Mouse (Mus musculus): ENCODE results near the gene Shld2. TPM values are rescaled to one million over a fixed set of nuclear protein-coding genes. Genes with fewer than 3 reads are reported as not detected.

Shld2 gene
- 0.42 and 6.5 TPM in 2 replicates for total RNA-seq (2015; ENCODE audit: low replicate concordance)
- total RNA-seq (2017; ENCODE audit: low replicate concordance), result 0.83 and 6.9 TPM in 2 replicates

DNA sequence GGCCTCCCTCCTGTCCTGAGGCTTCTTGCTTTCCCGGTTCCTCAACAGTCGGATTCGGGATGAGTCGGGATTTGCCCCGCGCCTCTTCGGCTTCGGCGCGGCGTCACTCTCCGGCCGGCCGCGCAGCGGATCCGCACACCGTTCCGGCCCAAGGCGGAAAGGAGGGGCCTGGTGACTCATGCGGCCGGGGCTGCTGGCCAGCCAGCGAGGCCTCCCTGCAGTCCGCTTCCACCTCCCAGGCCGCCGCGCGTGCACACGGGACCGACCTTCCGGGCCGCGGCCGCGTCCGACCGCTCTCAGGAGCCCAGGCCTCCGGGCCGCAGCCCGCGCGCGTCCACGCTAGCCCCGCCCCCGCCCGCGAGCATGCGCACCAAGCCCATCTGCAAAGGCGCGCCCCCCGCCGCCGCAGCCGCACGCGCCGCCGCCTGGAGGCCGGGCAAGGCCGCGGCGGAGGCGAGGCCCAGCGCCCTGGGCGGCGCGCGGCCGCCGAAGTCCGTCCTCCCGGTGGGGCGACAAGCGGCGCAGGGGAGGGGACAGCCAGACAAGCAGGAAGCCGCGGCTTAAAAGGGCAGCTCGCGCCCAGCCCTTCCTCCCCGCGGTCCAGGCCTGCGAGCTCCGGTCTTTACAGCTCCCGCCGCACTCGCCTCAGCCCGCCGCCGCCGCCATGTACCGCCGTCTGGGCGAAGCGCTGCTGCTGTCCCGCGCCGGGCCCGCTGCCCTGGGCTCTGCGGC is at the start of gene Shld2, which contains the start of gene Glud1:
Shld2 (minus strand) TSS at position 260 of the 732 bp plus-strand sequence.
Glud1 (plus strand) TSS at position 494 of the 732 bp plus-strand sequence.
- ATAC-seq (replicated peaks; ENCODE audit: low FRiP score, poor library complexity, severe bottlenecking), result peak; percentile 91

DNA sequence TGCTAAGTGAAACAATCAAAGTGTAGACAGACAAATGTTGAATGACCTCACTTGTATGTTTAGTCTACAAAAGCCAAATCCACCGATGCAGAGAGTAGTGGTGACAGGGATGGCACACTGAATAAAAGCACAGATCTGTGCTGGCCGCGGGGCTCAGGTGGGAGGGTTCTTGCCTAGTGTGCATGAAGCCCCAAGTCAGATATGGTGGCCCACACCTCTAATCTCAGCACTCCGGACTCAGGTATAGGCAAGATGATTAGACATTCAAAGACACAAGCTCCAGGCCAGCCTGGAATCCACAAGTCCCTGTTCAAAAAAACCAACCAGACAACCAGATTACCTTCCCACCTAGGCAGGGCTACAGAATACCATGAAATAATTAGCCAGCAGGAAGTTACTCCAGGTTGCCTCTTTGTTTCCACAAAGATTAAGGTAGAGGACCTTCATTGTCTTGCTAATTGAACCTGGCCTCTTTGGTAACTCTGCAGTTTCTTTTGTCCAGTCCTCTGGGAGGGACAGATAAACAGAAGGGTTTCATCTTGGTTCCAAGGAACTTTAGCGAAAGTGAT is 49.5 kb upstream of the Shld2 start:
- no peak for ATAC-seq (replicated peaks; ENCODE audit: low FRiP score, poor library complexity, severe bottlenecking)

DNA sequence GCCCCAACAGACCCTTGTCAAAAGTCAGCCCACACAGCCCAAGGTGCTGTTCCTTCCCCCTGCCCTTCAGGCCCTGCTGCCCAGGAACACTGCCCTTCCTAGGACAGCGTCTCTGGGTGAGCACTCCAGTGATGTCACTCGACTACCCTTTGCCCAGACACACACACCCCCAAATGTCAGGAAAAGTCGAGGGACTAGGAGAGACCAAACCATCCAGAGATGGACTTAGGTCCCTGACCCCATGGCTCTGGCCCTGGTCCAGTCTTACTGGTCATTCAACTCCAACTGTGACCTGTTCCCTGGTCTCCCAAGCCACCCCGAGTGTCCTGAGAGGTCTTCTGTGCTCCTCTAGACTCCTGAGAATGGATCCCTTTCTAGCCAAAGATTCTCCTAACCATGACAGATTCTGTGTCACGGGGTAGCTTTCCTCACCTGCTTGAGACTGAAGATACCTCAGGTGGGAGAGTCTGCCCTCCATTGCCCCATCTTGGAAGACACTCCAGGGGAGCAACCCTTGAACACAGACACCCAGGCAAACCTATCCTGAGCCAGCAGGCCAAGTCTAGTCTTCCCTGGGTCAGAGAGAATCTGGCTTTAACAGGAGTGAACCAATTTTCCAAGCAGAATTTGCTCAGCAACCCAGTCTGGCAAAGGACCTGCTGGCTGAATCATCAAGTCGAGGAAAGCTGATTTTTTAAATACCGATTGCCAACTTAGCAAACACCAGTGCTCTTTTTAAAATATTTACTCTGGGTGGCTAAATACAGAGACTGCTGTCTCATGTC is 47.6 kb upstream of the Shld2 start:
- no peak for ATAC-seq (replicated peaks; ENCODE audit: low FRiP score, poor library complexity, severe bottlenecking)

DNA sequence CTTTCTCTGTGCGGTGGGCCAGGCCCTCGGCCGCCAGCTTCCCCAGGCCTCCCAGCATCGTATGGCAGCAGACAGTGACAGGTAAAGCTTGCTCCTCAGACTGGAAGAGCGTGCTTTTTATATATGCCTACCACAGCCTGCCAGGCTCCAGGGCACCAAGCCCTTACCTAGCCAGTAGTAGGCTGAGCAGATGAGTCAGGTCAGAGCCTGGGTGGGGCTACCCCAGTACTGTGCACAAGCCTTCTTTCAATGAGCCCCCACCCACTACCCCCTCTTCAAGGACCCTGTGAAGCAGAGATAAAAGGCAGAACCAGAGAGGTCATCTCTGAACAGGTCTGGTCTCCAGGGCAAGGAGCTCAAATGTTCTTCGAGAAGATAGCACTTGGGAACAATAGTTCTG is 45.0 kb upstream of the Shld2 start, which contains the start of gene Fam25c:
Fam25c (minus strand) TSS at position 133 of the 400 bp plus-strand sequence.
- ATAC-seq (replicated peaks; ENCODE audit: low FRiP score, poor library complexity, severe bottlenecking), result no peak

DNA sequence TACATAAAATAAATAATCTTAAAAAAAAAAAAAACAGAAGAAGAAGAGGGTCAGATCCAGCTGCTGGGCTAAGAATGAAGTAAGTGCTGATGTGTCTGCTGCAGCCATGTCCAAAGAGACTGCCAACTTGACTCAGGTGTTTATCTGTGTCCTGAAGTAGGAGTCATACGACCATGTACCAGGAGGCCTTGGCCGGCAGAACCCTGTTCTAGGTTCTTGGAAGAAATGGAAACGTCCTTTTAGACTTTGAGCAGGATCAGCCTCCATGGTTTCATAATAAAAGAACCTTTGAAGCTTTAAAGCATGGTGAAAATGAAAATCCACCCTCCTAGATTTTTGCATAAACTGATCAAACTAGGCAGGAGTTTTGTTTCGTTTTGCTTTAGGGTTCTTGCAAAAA is 44.2 kb upstream of the Shld2 start:
- no peak for ATAC-seq (replicated peaks; ENCODE audit: low FRiP score, poor library complexity, severe bottlenecking)

DNA sequence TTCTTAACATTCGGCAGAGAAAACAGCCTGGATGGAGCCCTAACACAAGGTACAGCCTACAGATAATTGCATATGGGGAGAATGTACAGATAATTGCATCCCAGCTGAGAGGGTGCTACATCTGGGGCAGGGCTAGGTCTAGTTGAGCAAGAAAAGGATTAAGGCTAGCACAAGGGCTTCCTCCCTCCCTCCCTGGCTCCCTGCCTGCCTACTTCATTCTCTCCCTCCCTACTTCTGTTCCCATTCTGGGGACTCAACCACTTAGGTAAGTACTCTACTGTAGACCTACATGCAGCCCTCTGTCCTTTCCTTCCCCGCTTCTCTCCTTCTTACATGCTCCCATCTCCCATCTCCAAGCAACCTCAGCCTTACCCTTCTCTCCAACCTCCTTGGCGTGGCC is 43.0 kb upstream of the Shld2 start:
- ATAC-seq (replicated peaks; ENCODE audit: low FRiP score, poor library complexity, severe bottlenecking), result no peak

DNA sequence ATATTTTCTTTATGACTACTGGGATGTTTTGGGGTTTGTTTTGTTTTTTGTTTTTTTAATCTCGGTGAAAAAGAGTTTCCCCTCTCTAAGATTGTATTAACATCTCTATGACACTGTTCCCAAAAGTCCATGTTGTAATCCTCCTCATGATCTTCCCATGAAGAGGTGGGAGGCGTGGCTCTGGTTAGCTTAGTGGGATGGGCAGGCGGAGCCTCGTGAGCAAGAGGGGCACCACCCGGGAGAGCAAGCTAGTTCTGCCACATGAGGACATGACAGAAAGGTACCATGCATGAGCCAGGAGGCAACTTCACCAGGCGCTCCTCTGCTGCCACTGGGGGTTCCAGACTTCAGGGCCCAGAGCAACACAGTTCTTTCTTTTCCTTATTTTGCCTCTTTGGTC is 42.2 kb upstream of the Shld2 start:
- ATAC-seq (replicated peaks; ENCODE audit: low FRiP score, poor library complexity, severe bottlenecking), result no peak

DNA sequence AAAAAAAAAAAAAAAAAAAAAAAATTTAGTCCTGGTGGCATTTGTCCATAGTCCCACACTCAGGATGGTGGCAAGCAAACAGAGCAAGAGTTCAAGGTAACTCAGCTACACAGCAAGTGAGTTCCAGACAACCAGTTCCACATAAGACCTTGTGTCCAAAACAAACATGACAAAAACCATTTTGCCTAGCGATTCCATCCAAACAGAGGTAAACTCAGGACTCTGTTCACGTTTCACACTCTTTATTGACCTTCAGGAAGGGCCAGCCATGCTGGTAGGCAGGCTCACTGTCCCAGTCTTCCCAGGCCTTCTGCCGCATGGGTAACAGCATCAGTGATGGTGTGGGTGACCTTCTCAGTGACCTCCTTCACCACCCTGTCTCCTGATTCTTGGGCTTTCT is 41.4 kb upstream of the Shld2 start:
- ATAC-seq (replicated peaks; ENCODE audit: low FRiP score, poor library complexity, severe bottlenecking), result no peak

DNA sequence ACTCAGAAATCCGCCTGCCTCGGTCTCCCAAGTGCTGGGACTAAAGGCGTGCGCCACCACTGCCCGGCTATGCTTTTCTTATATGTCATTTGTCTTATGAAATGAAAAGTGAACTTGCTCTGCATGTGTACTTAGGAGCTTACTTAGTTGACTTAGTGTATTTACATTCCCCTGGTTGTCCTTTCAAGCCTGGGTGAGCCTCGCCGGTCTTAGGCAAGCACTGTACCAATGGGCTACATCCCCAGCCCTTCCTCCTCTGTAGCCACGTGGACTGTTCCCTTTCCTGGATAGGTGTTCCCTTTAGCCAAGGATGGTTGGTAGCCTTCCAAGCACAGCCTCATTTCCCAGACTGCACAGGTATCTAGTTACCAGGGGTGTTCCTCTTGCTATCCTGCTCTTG is 38.7 kb upstream of the Shld2 start:
- ATAC-seq (replicated peaks; ENCODE audit: low FRiP score, poor library complexity, severe bottlenecking), result no peak

DNA sequence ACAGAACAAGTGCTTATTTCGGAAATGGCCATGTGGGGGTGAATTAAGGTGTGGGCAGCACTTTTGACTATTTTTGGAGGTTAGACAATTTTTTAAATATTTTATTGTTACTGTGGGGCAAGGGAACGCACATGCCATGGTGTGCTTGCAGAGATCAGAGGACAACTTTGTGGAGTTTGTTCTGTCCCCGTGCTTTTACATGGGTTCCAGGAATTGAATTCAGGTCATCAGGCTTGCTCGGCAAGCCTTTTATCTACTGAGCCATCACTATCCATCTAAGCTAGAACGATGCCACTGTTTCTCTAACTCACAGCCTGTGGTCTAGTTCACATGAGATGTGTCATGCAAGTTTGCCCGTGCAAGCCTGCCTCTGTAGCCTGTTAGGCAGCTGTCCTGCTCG is 38.0 kb upstream of the Shld2 start:
- no peak for ATAC-seq (replicated peaks; ENCODE audit: low FRiP score, poor library complexity, severe bottlenecking)

DNA sequence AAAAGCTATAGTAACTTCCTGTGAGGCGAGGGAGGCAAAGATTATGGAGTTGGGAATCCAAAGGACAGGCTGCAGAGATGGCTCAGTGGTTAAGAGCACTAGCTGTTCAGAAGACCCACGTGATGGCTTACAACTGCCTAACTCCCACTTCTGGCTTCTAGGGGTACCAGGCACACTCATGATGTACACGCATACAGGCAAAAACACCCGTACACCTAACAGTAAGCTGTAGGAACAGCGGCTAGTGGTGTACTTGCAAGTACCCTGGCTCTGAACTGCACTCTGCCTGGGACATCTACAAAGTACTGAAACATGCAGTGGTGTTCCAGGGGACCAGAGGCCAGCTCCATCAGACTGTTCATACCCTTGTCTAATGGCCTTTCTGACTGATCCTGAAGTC is 36.8 kb upstream of the Shld2 start:
- no peak for ATAC-seq (replicated peaks; ENCODE audit: low FRiP score, poor library complexity, severe bottlenecking)

DNA sequence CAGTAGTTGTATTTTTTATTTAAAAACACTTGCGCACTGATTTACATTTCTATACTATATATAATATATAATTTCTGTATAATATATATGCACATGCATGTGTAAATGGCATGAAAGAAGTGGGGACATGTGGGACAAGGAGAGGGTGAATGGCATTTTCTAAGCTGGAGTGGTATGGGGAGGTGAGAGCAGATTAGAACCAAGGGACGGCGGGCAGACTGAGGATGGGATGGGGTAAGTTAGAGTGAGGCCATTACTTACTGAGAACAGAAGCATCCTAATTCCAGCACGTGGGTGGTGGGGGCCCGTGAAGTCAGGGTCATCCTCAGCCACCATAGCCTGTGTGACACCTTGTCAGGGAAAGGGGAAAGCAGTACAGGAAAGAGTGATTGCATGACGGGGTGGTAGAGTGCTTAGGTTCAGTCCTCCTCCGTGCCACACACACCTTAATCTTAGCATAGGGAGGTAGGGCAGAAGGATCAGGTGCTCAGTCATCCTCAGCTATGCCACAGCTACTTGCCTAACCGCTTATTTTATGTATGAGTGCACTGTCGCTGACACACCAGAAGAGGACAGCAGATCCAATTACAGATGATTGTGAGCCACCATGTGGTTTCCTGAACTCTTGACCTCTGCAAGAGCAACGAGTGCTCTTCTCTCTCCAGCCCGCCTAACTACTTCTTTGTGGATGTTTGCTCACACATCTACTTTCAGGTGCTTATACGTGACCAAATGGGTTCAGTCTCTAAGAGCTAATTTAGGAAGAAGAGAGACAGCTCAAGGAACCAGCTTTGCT is 35.7 kb upstream of the Shld2 start:
- no peak for ATAC-seq (replicated peaks; ENCODE audit: low FRiP score, poor library complexity, severe bottlenecking)

DNA sequence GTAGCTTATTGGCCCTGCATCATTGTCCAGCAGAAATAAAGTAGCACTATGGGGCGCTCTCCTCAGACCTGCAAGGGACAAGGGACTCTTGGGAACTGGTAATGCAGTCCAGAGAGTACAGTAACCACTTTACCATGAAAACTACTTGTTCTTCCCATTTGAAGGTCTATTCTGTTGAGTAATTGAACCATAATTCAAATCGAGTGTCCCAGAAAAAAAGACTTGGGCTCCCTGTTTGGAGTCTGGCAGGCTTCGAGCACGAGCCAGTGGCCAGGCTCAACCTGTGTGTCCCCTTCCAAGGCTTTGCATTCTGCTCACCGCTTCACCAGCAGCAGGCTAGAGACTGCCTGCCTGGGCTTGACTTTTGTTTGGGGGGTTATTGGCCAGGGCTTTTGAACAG is 34.1 kb upstream of the Shld2 start:
- ATAC-seq (replicated peaks; ENCODE audit: low FRiP score, poor library complexity, severe bottlenecking), result no peak

DNA sequence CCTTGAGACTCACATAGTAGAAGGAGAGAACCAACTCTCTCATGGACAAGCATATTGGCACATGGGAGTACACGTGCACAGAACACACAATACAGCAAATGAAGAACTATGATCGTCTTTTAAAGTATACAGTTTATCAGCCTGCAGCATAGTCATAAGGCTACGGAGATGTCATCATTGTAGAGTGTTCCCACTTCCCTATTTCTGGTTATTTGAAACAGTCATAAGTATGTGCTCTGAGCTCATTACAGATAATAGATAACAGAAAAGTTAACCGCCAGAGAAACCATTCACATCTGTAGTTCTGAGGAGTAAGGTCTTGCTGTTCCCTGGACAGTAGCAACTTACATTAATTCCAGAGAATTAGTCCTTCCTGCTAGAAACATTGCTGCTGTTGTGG is 32.8 kb upstream of the Shld2 start:
- ATAC-seq (replicated peaks; ENCODE audit: low FRiP score, poor library complexity, severe bottlenecking), result no peak

DNA sequence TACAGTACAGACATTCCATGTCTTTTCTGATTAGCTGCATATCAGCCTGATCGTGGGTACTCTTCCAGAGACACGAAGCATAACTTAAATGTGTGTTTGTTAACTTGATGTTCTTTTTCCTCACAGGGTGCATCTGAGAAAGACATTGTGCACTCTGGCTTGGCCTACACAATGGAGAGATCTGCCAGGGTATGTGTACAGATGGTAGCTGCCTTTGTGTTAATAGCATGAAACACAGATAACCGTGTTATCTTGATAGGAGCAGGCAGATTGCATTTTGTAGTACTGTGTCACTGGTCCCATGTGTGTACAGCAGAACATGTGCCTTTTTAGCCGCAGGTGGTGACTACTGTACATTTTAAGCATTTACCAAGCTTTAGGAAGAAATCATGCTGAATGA is 31.7 kb upstream of the Shld2 start:
- ATAC-seq (replicated peaks; ENCODE audit: low FRiP score, poor library complexity, severe bottlenecking), result no peak

DNA sequence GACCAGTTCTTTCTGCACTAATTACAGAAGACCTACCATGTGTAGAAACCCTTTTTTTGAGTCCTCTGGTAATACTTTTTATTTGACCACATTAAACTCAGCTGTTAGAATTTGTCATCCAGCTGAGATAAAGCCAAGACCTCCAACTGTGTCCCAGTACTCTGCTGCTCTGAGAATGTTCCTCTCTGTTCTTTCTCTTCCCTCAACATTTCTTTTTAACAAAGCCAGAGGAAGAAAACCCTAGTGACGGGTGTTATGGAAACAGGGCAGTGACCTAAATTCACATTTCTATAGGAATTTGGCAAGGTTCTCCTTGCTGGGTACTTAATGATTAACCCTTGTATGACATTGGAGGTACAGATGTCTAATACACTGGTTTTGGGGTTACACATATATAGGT is 29.2 kb upstream of the Shld2 start:
- ATAC-seq (replicated peaks; ENCODE audit: low FRiP score, poor library complexity, severe bottlenecking), result no peak

DNA sequence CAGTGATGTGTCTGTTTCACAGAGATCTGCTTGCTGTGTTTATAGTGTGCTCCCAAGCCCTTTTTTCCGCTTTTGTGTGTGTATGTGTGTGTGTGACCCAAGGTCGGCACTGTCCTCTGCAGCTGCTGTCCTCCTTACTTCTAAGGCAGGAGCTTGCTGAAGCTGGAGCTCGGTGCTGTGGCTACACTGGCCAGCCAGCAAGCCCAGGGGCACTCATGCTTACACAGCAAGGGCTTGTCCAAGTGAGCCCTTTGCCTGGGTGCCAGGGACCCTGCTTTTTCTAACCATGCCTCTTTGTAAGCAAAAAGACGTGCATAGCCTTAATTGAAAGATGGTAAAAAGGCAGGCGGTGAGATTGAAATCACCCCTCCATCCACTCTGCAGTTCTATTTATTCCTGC is 22.2 kb upstream of the Shld2 start:
- ATAC-seq (replicated peaks; ENCODE audit: low FRiP score, poor library complexity, severe bottlenecking), result no peak

DNA sequence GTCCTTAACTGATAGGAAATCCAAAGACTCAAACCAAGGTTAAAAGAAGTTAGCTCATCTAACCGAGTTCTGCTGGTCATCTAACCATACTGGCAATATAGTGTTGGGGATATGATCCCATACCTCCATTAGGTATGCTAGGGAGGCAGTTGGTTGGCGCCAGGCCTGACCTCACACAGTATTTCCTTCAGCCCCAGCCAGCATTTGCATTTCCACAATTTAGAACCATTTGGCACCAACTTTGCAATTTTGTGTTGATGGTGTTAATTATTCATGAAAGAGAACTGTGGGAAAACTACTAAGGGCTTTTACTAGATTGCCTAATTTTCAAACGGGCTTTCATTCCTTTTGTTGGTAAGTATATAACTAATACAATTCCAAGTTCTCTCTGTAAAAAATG is 21.6 kb upstream of the Shld2 start:
- no peak for ATAC-seq (replicated peaks; ENCODE audit: low FRiP score, poor library complexity, severe bottlenecking)

DNA sequence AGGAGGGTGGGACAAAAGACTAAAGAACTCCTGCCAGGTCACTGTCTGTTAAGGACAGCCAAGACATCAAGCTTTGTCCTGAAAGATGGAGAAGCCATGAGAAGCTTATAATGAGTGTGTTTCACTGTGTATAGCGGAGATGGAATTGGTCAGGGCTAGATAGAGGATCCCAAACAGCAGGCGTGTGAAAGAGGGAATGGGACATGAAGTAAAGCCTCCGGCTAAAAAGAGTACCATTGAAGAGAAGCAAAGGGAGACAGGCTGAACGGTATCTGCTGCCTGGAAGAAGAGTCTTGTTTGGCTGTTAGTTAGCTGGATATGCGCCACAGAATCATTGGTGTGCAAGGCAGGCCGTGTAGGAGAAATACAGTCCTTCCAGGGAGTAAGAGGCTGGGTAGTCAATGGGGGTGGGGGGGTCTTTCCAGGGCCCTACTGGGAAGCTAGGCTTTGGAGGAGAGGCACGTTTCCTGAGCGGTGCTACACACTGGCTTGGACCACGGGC is 20.4 kb upstream of the Shld2 start:
- no peak for ATAC-seq (replicated peaks; ENCODE audit: low FRiP score, poor library complexity, severe bottlenecking)

DNA sequence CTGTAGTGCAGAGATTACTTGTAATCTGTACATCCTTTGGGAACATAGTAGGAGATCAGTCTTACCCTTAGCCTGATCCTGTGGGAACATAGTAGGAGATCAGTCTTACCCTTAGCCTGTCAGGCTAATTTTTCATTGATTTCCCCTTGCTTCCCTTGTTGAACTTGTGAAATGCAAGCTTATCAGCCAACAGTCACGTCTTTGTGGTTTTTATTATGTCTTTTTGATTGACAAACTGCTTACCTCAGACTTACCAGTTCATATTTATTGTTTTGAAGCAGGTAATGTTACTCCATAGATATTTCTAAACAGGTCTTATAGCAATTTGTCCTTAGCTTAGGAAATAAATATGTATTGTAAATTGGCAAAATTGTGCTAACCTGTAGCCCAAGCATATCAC is 17.3 kb upstream of the Shld2 start:
- no peak for ATAC-seq (replicated peaks; ENCODE audit: low FRiP score, poor library complexity, severe bottlenecking)
